Mouse (Mus musculus): Measurements from ENCODE around the gene Dock8. TPM values are rescaled to one million over a fixed set of nuclear protein-coding genes. Genes with fewer than 3 reads are reported as not detected.

The Dock8 gene
- polyA plus RNA-seq, 2 experiments from 2014 or later = 66.0 to 95.4 TPM

Other genes starting within 250 kb of the Dock8 start
- gene Pgm5, start 137.7 kb upstream of the Dock8 start, polyA plus RNA-seq (2017; shearing (Covaris generic)) = not detected
- gene Gm10053, start 123.8 kb upstream of the Dock8 start, polyA plus RNA-seq (2017; shearing (Covaris generic)) = 100 to 1,000 TPM; 242 to 258 TPM
- not detected for gene Foxd4, start 98.3 kb upstream of the Dock8 start, polyA plus RNA-seq (2017; shearing (Covaris generic))
- 10 to 100 TPM; 17.4 to 22.3 TPM for gene Cbwd1, start 37.9 kb upstream of the Dock8 start, polyA plus RNA-seq (2017; shearing (Covaris generic))
- not detected for gene Kank1, start 237.4 kb downstream of the Dock8 start, polyA plus RNA-seq (2017; shearing (Covaris generic))

Data from activated CD4-positive, CD25-positive, alpha-beta regulatory T cell, adult 4 months (primary cell).